8 mouse cellular contexts compared by ENCODE assay signal in the genomic region with DNA sequence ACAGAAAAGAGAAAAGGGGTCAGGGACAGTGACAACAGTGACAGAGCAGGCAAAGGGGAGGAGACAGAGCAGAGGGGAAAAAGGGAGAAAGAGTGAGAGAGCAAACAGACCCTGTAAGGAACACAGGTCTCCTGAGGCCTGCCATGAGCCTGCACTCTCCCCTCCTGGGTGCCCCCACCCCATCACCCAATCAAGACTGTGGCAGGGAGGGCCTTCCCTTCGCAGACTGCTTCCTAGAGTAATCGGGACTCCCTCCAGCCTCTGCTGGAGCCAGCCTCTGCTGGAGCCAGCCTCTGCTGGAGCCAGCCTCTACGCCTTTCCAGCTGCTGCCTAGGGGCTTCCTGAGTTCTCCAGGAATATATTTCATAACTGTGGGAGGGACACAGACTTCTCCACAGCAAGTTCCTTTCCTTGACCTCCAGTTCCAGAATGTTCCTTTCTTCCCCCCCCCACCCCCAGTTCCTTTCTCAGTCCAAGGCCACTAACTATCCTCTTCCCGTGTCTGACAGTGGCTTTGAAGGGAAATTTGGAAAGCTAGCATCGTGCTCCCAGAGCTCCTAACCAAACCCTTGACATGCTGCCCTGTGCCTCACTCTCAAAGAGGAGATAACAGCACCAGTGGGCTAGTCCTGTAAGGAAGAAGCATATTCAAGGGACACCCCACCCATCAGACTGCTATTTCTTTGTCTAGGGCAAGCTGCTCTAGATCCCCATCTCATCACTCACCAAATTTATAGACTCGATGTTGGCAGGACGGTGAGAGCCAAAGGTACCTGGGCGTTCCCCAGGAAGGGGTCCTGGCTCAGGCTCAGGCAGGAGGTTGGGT. TPM values are rescaled to one million over a fixed set of nuclear protein-coding genes. Genes with fewer than 3 reads are reported as not detected.
DNase-seq lines count a peak whose midpoint lies in the region; ATAC-seq and TF ChIP-seq lines count a peak whose summit lies in the region.

No protein-coding gene starts in this region.

- H3K4me3 ChIP-seq in E14TG2a.4 (replicated peaks; ENCODE audit: low read length): peak overlapping the region; percentile 98
- H3K4me3 ChIP-seq in forebrain, embryonic 16.5 days (replicated peaks; ENCODE audit: low read length): no peak overlapping the region
- H3K4me3 ChIP-seq in hindbrain, embryonic 14.5 days (replicated peaks; ENCODE audit: low read length): no peak overlapping the region
- peak overlapping the region; percentile 61 for H3K4me3 ChIP-seq in liver, adult 2 months (ENCODE audit: insufficient read depth, low read depth, low read length)
- no peak overlapping the region for H3K4me3 ChIP-seq in stomach, postnatal 0 days (ENCODE audit: low read depth, low read length)

- TF ChIP-seq CTCF in E14TG2a.4 (conservative IDR thresholded peaks at IDR 0.05; ENCODE audit: low read length): no peak
- no peak for TF ChIP-seq CTCF in liver, adult 2 months (IDR thresholded peaks at IDR 0.05; ENCODE audit: low read depth, low read length)
- TF ChIP-seq CTCF in stomach, postnatal 0 days (IDR thresholded peaks at IDR 0.05; ENCODE audit: low read depth): no peak

- no peak overlapping the region for H3K27ac ChIP-seq in forebrain, embryonic 16.5 days (ENCODE audit: low read length)
- no peak overlapping the region for H3K27ac ChIP-seq in hindbrain, embryonic 14.5 days
- peak overlapping the region; percentile 98 for H3K27ac ChIP-seq in liver, adult 2 months (replicated peaks; ENCODE audit: insufficient read depth, low read depth, low read length)
- H3K27ac ChIP-seq in stomach, postnatal 0 days (replicated peaks): peak overlapping the region; percentile 73

- ATAC-seq in forebrain, embryonic 16.5 days: no peak
- no peak for ATAC-seq in hindbrain, embryonic 14.5 days (ENCODE audit: low FRiP score)
- no peak for ATAC-seq in stomach, postnatal 0 days (ENCODE audit: low FRiP score, low TSS enrichment)

- WGBS in forebrain, embryonic 16.5 days: 56% methylated on average over 8 of the region's 8 CpGs
- WGBS in hindbrain, embryonic 14.5 days: 58% methylated on average over 8 of the region's 8 CpGs
- 5% methylated on average over 8 of the region's 8 CpGs for WGBS in liver, adult 2 months
- WGBS in stomach, postnatal 0 days: 40% methylated on average over 8 of the region's 8 CpGs

- DNase-seq in adrenal gland, postnatal 10 days: peak; percentile 60
- DNase-seq in hindbrain, embryonic 14.5 days (ENCODE audit: low spot score): no peak
- peak; percentile 58 for DNase-seq in liver, adult 2 months (ENCODE audit: extremely low read depth, low read depth, low spot score)
- DNase-seq in stomach, postnatal 0 days (ENCODE audit: low spot score): no peak
- DNase-seq in urinary bladder, adult 2 months (ENCODE audit: low spot score): no peak
- no peak for DNase-seq in c-Kit-positive CD71-positive TER-119-positive erythroid progenitor cells, embryonic 14.5 days (ENCODE audit: low spot score)

- peak overlapping the region; percentile 3; the same call in 1 of the 2 replicates for H3K9ac ChIP-seq in forebrain, embryonic 16.5 days (replicated peaks; ENCODE audit: low read depth, low read length)
- H3K9ac ChIP-seq in hindbrain, embryonic 14.5 days: peak overlapping the region; percentile 28; the same call in 1 of the 2 replicates
- peak overlapping the region; percentile 95 for H3K9ac ChIP-seq in liver, adult 2 months (ENCODE audit: low read depth, low read length)
- H3K9ac ChIP-seq in stomach, postnatal 0 days (ENCODE audit: low read length): peak overlapping the region; percentile 23; the same call in 1 of the 2 replicates

- peaks cover 89% of the 10 kb centered on the region for H3K4me1 ChIP-seq in E14TG2a.4 (replicated peaks; ENCODE audit: low read depth, low read length)
- H3K4me1 ChIP-seq in forebrain, embryonic 16.5 days (replicated peaks; ENCODE audit: control insufficient read depth, insufficient read depth, low read length): peaks cover 51% of the 10 kb centered on the region
- H3K4me1 ChIP-seq in hindbrain, embryonic 14.5 days (replicated peaks; ENCODE audit: control insufficient read depth, insufficient read depth, low read length): peaks cover 19% of the 10 kb centered on the region
- H3K4me1 ChIP-seq in liver, adult 2 months (ENCODE audit: control insufficient read depth, insufficient read depth, low read length): peaks cover 45% of the 10 kb centered on the region
- peaks cover 20% of the 10 kb centered on the region for H3K4me1 ChIP-seq in stomach, postnatal 0 days (replicated peaks; ENCODE audit: control insufficient read depth, insufficient read depth)

- no peaks in the 10 kb centered on the region for H3K27me3 ChIP-seq in E14TG2a.4 (ENCODE audit: insufficient read depth, low read length)
- no peaks in the 10 kb centered on the region for H3K27me3 ChIP-seq in forebrain, embryonic 16.5 days (replicated peaks; ENCODE audit: control insufficient read depth, insufficient read depth, low read length)
- peaks cover 17% of the 10 kb centered on the region for H3K27me3 ChIP-seq in hindbrain, embryonic 14.5 days (ENCODE audit: control insufficient read depth, insufficient read depth, low read length)
- no peaks in the 10 kb centered on the region for H3K27me3 ChIP-seq in liver, adult 2 months (ENCODE audit: control insufficient read depth, insufficient read depth, low read length)
- no peaks in the 10 kb centered on the region for H3K27me3 ChIP-seq in stomach, postnatal 0 days (ENCODE audit: control insufficient read depth, insufficient read depth, low read length)

- H3K79me2 ChIP-seq in liver, adult 2 months (ENCODE audit: control insufficient read depth, insufficient read depth, low read length): peaks cover 31% of the 10 kb centered on the region; the same call in 1 of the 2 replicates

- H3K4me2 ChIP-seq in forebrain, embryonic 16.5 days (ENCODE audit: low read length): peak overlapping the region; percentile 30
- H3K4me2 ChIP-seq in hindbrain, embryonic 14.5 days (replicated peaks): peak overlapping the region; percentile 91; the same call in 1 of the 2 replicates
- peak overlapping the region; percentile 31 for H3K4me2 ChIP-seq in stomach, postnatal 0 days (replicated peaks; ENCODE audit: low read depth)

- no peaks in the 10 kb centered on the region for H3K9me3 ChIP-seq in E14TG2a.4 (ENCODE audit: low read length)
- no peaks in the 10 kb centered on the region for H3K9me3 ChIP-seq in forebrain, embryonic 16.5 days (ENCODE audit: control insufficient read depth, low read length)
- no peaks in the 10 kb centered on the region for H3K9me3 ChIP-seq in hindbrain, embryonic 14.5 days (ENCODE audit: control insufficient read depth, low read length)
- no peaks in the 10 kb centered on the region for H3K9me3 ChIP-seq in stomach, postnatal 0 days (ENCODE audit: control insufficient read depth, low read length)

- 0 out of 2 replicates have a peak, but pooled peaks have one; percentile 12 for TF ChIP-seq POLR2A in liver, adult 2 months (IDR thresholded peaks at IDR 0.05; ENCODE audit: extremely low read depth, insufficient read depth, low read length)

- TF ChIP-seq EP300 in stomach, postnatal 0 days (optimal IDR thresholded peaks at IDR 0.05): no peak

- peaks cover 59% of the 10 kb centered on the region for H3K36me3 ChIP-seq in E14TG2a.4 (ENCODE audit: insufficient read depth, low read length)
- no peaks in the 10 kb centered on the region for H3K36me3 ChIP-seq in forebrain, embryonic 16.5 days (ENCODE audit: control insufficient read depth, insufficient read depth)
- no peaks in the 10 kb centered on the region for H3K36me3 ChIP-seq in hindbrain, embryonic 14.5 days (replicated peaks; ENCODE audit: control insufficient read depth, insufficient read depth)
- H3K36me3 ChIP-seq in liver, adult 2 months (ENCODE audit: control insufficient read depth, insufficient read depth, low read length): peaks cover 11% of the 10 kb centered on the region; the same call in 1 of the 2 replicates
- H3K36me3 ChIP-seq in stomach, postnatal 0 days (ENCODE audit: control insufficient read depth, insufficient read depth, low read length): peaks cover 6% of the 10 kb centered on the region

RNA-seq across cellular contexts. Expression of a gene that starts 6.6 kb away (rescaled TPM):
- 100 to 1,000 TPM; 130 to 145 TPM for total RNA-seq in adrenal gland, postnatal 10 days (2021)
- polyA plus RNA-seq in forebrain, embryonic 16.5 days (2015; fragmentation: Nextera tagmentation; extraction: Ambion mirVana): 79.7 and 85.1 TPM in 2 replicates
- polyA plus RNA-seq in hindbrain, embryonic 14.5 days (2014; fragmentation: Nextera tagmentation; extraction: Ambion mirVana): 41.5 and 42.7 TPM in 2 replicates
- 220 and 240 TPM in 2 replicates for total RNA-seq in liver, adult 2 months (2014; rRNA removed)
- polyA plus RNA-seq in liver, adult 2 months (2012; rRNA removed): 618 and 693 TPM in 2 replicates
- 49.4 and 55.3 TPM in 2 replicates for polyA plus RNA-seq in stomach, postnatal 0 days (2015; fragmentation: Nextera tagmentation; extraction: Ambion mirVana)
- polyA plus RNA-seq in urinary bladder, adult 2 months (2012; rRNA removed): 210 and 219 TPM in 2 replicates

RNA-seq across cellular contexts. Expression of a gene that starts 9.1 kb away (rescaled TPM):
- 1 to 10 TPM in 1 of 2 experiments, under 1 TPM in 1; 0.57 to 1.9 TPM for total RNA-seq in adrenal gland, postnatal 10 days (2021)
- polyA plus RNA-seq in forebrain, embryonic 16.5 days (2015; fragmentation: Nextera tagmentation; extraction: Ambion mirVana): not detected in 2 replicates
- polyA plus RNA-seq in hindbrain, embryonic 14.5 days (2014; fragmentation: Nextera tagmentation; extraction: Ambion mirVana): not detected in 2 replicates
- not detected in 2 replicates for total RNA-seq in liver, adult 2 months (2014; rRNA removed)
- polyA plus RNA-seq in liver, adult 2 months (2012; rRNA removed): not detected in 2 replicates
- polyA plus RNA-seq in stomach, postnatal 0 days (2015; fragmentation: Nextera tagmentation; extraction: Ambion mirVana): 1.2 and 1.5 TPM in 2 replicates
- polyA plus RNA-seq in urinary bladder, adult 2 months (2012; rRNA removed): 0.31 and 0.84 TPM in 2 replicates

RNA-seq across cellular contexts. Expression of a gene that starts 19.7 kb away (rescaled TPM):
- total RNA-seq in adrenal gland, postnatal 10 days (2021): 1,000 to 10,000 TPM; 1,111 to 1,198 TPM
- polyA plus RNA-seq in forebrain, embryonic 16.5 days (2015; fragmentation: Nextera tagmentation; extraction: Ambion mirVana): 1,528 and 1,563 TPM in 2 replicates
- polyA plus RNA-seq in hindbrain, embryonic 14.5 days (2014; fragmentation: Nextera tagmentation; extraction: Ambion mirVana): 1,324 and 1,355 TPM in 2 replicates
- 248 and 362 TPM in 2 replicates for total RNA-seq in liver, adult 2 months (2014; rRNA removed)
- 226 and 272 TPM in 2 replicates for polyA plus RNA-seq in liver, adult 2 months (2012; rRNA removed)
- 715 and 750 TPM in 2 replicates for polyA plus RNA-seq in stomach, postnatal 0 days (2015; fragmentation: Nextera tagmentation; extraction: Ambion mirVana)
- 635 and 857 TPM in 2 replicates for polyA plus RNA-seq in urinary bladder, adult 2 months (2012; rRNA removed)

RNA-seq across cellular contexts. Expression of a gene that starts 29.1 kb away (rescaled TPM):
- total RNA-seq in adrenal gland, postnatal 10 days (2021): 10 to 100 TPM; 65.9 TPM
- 91.5 and 93.3 TPM in 2 replicates for polyA plus RNA-seq in forebrain, embryonic 16.5 days (2015; fragmentation: Nextera tagmentation; extraction: Ambion mirVana)
- 83.1 and 84.2 TPM in 2 replicates for polyA plus RNA-seq in hindbrain, embryonic 14.5 days (2014; fragmentation: Nextera tagmentation; extraction: Ambion mirVana)
- total RNA-seq in liver, adult 2 months (2014; rRNA removed): 43.0 and 45.9 TPM in 2 replicates
- polyA plus RNA-seq in liver, adult 2 months (2012; rRNA removed): 69.7 and 73.0 TPM in 2 replicates
- polyA plus RNA-seq in stomach, postnatal 0 days (2015; fragmentation: Nextera tagmentation; extraction: Ambion mirVana): 72.7 and 76.8 TPM in 2 replicates
- 62.3 and 69.4 TPM in 2 replicates for polyA plus RNA-seq in urinary bladder, adult 2 months (2012; rRNA removed)

RNA-seq across cellular contexts. Expression of a gene that starts 37.3 kb away (rescaled TPM):
- 1 to 10 TPM; 4.4 to 6.2 TPM for total RNA-seq in adrenal gland, postnatal 10 days (2021)
- 3.9 and 5.0 TPM in 2 replicates for polyA plus RNA-seq in forebrain, embryonic 16.5 days (2015; fragmentation: Nextera tagmentation; extraction: Ambion mirVana)
- polyA plus RNA-seq in hindbrain, embryonic 14.5 days (2014; fragmentation: Nextera tagmentation; extraction: Ambion mirVana): 4.3 and 4.7 TPM in 2 replicates
- total RNA-seq in liver, adult 2 months (2014; rRNA removed): 1.6 and 1.9 TPM in 2 replicates
- polyA plus RNA-seq in liver, adult 2 months (2012; rRNA removed): 2.0 and 3.0 TPM in 2 replicates
- 1.6 and 2.0 TPM in 2 replicates for polyA plus RNA-seq in stomach, postnatal 0 days (2015; fragmentation: Nextera tagmentation; extraction: Ambion mirVana)
- 5.7 and 6.1 TPM in 2 replicates for polyA plus RNA-seq in urinary bladder, adult 2 months (2012; rRNA removed)

Comparison
In these comparisons a context has a peak if more than half of its experiments do, and no peak if none do; other contexts are left out.
1. H3K4me3 ChIP-seq: peak in E14TG2a.4 (single experiment) and liver, adult 2 months (single experiment); none in forebrain, embryonic 16.5 days (single experiment), hindbrain, embryonic 14.5 days (single experiment) and stomach, postnatal 0 days (single experiment).
2. DNase-seq: peak in adrenal gland, postnatal 10 days (single experiment) and liver, adult 2 months (single experiment); none in hindbrain, embryonic 14.5 days (single experiment), stomach, postnatal 0 days (single experiment), urinary bladder, adult 2 months (single experiment) and c-Kit-positive CD71-positive TER-119-positive erythroid progenitor cells, embryonic 14.5 days (single experiment).
3. H3K27ac ChIP-seq: peak in liver, adult 2 months (single experiment) and stomach, postnatal 0 days (single experiment); none in forebrain, embryonic 16.5 days (single experiment) and hindbrain, embryonic 14.5 days (single experiment).
4. H3K4me2 ChIP-seq: peak in every context shown above with its lines; median percentile 91 in hindbrain, embryonic 14.5 days; 31 in stomach, postnatal 0 days; 30 in forebrain, embryonic 16.5 days.
5. H3K9ac ChIP-seq: peak in every context shown above with its lines; median percentile 95 in liver, adult 2 months; 28 in hindbrain, embryonic 14.5 days; 23 in stomach, postnatal 0 days; 3 in forebrain, embryonic 16.5 days.